Mouse (Mus musculus): Measurements from ENCODE around the gene Nid1. TPM values are rescaled to one million over a fixed set of nuclear protein-coding genes. Genes with fewer than 3 reads are reported as not detected.

Nid1 gene
- polyA plus RNA-seq, 2 experiments, result 16.9 to 18.3 TPM

DNA sequence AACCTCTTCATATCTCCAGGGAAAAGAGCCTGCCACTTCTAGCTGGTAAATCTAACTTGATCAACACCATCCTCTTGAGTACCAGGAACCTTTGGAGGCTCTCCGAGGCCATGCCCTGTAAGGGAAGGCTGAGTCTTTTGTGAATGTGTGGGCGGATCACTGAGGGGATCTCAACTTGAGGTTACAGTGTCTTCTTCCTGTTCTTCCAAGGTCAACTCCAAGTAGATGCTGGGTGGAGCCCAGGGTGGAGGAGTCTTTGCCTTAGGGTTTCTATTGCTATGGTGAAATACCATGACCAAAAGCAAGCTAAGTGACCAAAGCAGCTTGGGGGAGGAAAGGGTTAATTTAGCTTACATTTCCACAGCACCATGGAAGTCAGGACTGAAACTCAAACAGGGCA, 39.7 kb downstream of the Nid1 start:
- WGBS (ENCODE audit: insufficient replicate concordance), result 71% methylated on average over 2 of the region's 2 CpGs
- H3K9me3 ChIP-seq (ENCODE audit: control insufficient read depth, low read length), result no peaks in the 10 kb centered on the region
- no peak overlapping the region for H3K4me2 ChIP-seq (ENCODE audit: low read depth)
- no peak overlapping the region for H3K4me3 ChIP-seq (ENCODE audit: insufficient read depth in 1 of 2, low read depth in 2 of 2, low read length in 2 of 2)
- no peak for TF ChIP-seq CTCF (IDR thresholded peaks at IDR 0.05; ENCODE audit: low read depth)
- TF ChIP-seq EP300 (IDR thresholded peaks at IDR 0.05; ENCODE audit: low read depth), result no peak
- no peaks in the 10 kb centered on the region for H3K4me1 ChIP-seq (replicated peaks; ENCODE audit: control insufficient read depth in 2 of 2, insufficient read depth in 2 of 2, low read length in 1 of 2)
- H3K27me3 ChIP-seq (ENCODE audit: control insufficient read depth, insufficient read depth, low read length), result no peaks in the 10 kb centered on the region
- DNase-seq (ENCODE audit: low read depth in 3 of 3, low spot score in 3 of 3) (no peak), ATAC-seq (ENCODE audit: insufficient read depth) (no peak)
- H3K36me3 ChIP-seq (replicated peaks; ENCODE audit: control insufficient read depth, insufficient read depth, low read depth), result no peaks in the 10 kb centered on the region
- no peak overlapping the region for H3K9ac ChIP-seq (replicated peaks)
- no peak overlapping the region for H3K27ac ChIP-seq

- Histone ChIP-seq H3K36me3 (replicated peaks; ENCODE audit: control insufficient read depth, insufficient read depth, low read depth) (no peaks in the 10 kb centered on the region), H3K4me2 (ENCODE audit: low read depth) (no peak overlapping the region), H3K27me3 (ENCODE audit: control insufficient read depth, insufficient read depth, low read length) (no peaks in the 10 kb centered on the region), H3K4me3 (ENCODE audit: insufficient read depth in 1 of 2, low read depth in 2 of 2, low read length in 2 of 2) (no peak overlapping the region), H3K27ac (no peak overlapping the region), H3K4me1 (replicated peaks; ENCODE audit: control insufficient read depth in 2 of 2, insufficient read depth in 2 of 2, low read length in 1 of 2) (no peaks in the 10 kb centered on the region), H3K9ac (replicated peaks) (no peak overlapping the region), H3K9me3 (ENCODE audit: control insufficient read depth, low read length) (no peaks in the 10 kb centered on the region)
- ATAC-seq (ENCODE audit: insufficient read depth) (no peak), DNase-seq (ENCODE audit: low read depth in 3 of 3, low spot score in 3 of 3) (no peak)
- TF ChIP-seq CTCF (IDR thresholded peaks at IDR 0.05; ENCODE audit: low read depth) (no peak), EP300 (IDR thresholded peaks at IDR 0.05; ENCODE audit: low read depth) (no peak)
- 8% methylated on average over 2 of the region's 2 CpGs for WGBS (ENCODE audit: insufficient replicate concordance)
These were observed 42.6 kb downstream of the Nid1 start for GRCm38 (mm10) chr13:13479986-13480385.

- TF ChIP-seq EP300 (IDR thresholded peaks at IDR 0.05; ENCODE audit: low read depth) (no peak), CTCF (IDR thresholded peaks at IDR 0.05; ENCODE audit: low read depth) (no peak)
- no peak for DNase-seq (ENCODE audit: low read depth in 3 of 3, low spot score in 3 of 3)
- Histone ChIP-seq H3K36me3 (replicated peaks; ENCODE audit: control insufficient read depth, insufficient read depth, low read depth) (no peaks in the 10 kb centered on the region), H3K27me3 (ENCODE audit: control insufficient read depth, insufficient read depth, low read length) (no peaks in the 10 kb centered on the region), H3K27ac (no peak overlapping the region), H3K4me2 (ENCODE audit: low read depth) (no peak overlapping the region), H3K4me1 (replicated peaks; ENCODE audit: control insufficient read depth in 2 of 2, insufficient read depth in 2 of 2, low read length in 1 of 2) (no peaks in the 10 kb centered on the region), H3K4me3 (ENCODE audit: insufficient read depth in 1 of 2, low read depth in 2 of 2, low read length in 2 of 2) (no peak overlapping the region), H3K9ac (replicated peaks) (no peak overlapping the region), H3K9me3 (ENCODE audit: control insufficient read depth, low read length) (no peaks in the 10 kb centered on the region)
- ATAC-seq (ENCODE audit: insufficient read depth), result no peak
- 69% methylated on average over 5 of the region's 5 CpGs for WGBS (ENCODE audit: insufficient replicate concordance)
These were observed 43.7 kb downstream of the Nid1 start for GRCm38 (mm10) chr13:13481033-13481432.

- no peak overlapping the region for H3K4me3 ChIP-seq (ENCODE audit: insufficient read depth in 1 of 2, low read depth in 2 of 2, low read length in 2 of 2)
- ATAC-seq (ENCODE audit: insufficient read depth), result no peak
- DNase-seq (ENCODE audit: low read depth in 3 of 3, low spot score in 3 of 3), result no peak
- H3K9me3 ChIP-seq (ENCODE audit: control insufficient read depth, low read length), result no peaks in the 10 kb centered on the region
- 72% methylated on average over 16 of the region's 16 CpGs for WGBS (ENCODE audit: insufficient replicate concordance)
- no peaks in the 10 kb centered on the region for H3K27me3 ChIP-seq (ENCODE audit: control insufficient read depth, insufficient read depth, low read length)
- no peak overlapping the region for H3K4me2 ChIP-seq (ENCODE audit: low read depth)
- H3K27ac ChIP-seq, result no peak overlapping the region
- H3K4me1 ChIP-seq (replicated peaks; ENCODE audit: control insufficient read depth in 2 of 2, insufficient read depth in 2 of 2, low read length in 1 of 2), result no peaks in the 10 kb centered on the region
- TF ChIP-seq EP300 (IDR thresholded peaks at IDR 0.05; ENCODE audit: low read depth) (no peak), CTCF (IDR thresholded peaks at IDR 0.05; ENCODE audit: low read depth) (no peak)
- H3K36me3 ChIP-seq (replicated peaks; ENCODE audit: control insufficient read depth, insufficient read depth, low read depth), result no peaks in the 10 kb centered on the region
- no peak overlapping the region for H3K9ac ChIP-seq (replicated peaks)
These were observed 44.7 kb downstream of the Nid1 start for GRCm38 (mm10) chr13:13481875-13482674.

DNA sequence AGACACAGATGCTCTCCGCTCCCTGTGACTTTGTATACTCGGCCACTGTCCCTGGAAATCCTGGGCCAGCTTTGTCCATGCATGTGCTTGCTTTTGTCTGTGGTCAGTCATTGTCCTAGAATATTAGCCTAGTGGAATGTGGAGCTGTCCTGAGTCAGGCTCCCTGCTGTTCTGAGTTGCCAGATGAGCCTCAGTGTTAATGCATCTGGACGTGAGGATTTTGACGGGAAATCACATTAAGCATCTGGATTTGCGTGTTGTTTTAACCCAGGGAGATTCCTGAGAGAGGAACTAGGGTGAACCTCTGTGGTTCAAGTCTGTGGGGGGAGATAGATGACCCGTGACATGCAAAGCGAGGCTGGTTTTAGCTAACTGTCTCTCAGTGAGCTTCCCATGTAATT, 47.0 kb downstream of the Nid1 start:
- Histone ChIP-seq H3K9me3 (ENCODE audit: control insufficient read depth, low read length) (no peaks in the 10 kb centered on the region), H3K9ac (replicated peaks) (no peak overlapping the region), H3K4me2 (ENCODE audit: low read depth) (no peak overlapping the region), H3K27ac (no peak overlapping the region), H3K36me3 (replicated peaks; ENCODE audit: control insufficient read depth, insufficient read depth, low read depth) (no peaks in the 10 kb centered on the region), H3K27me3 (ENCODE audit: control insufficient read depth, insufficient read depth, low read length) (no peaks in the 10 kb centered on the region), H3K4me1 (replicated peaks; ENCODE audit: control insufficient read depth in 2 of 2, insufficient read depth in 2 of 2, low read length in 1 of 2) (no peaks in the 10 kb centered on the region), H3K4me3 (ENCODE audit: insufficient read depth in 1 of 2, low read depth in 2 of 2, low read length in 2 of 2) (no peak overlapping the region)
- WGBS (ENCODE audit: insufficient replicate concordance), result 45% methylated on average over 7 of the region's 7 CpGs
- DNase-seq (ENCODE audit: low read depth in 3 of 3, low spot score in 3 of 3), result no peak
- no peak for ATAC-seq (ENCODE audit: insufficient read depth)
- no peak for TF ChIP-seq EP300 (IDR thresholded peaks at IDR 0.05; ENCODE audit: low read depth)
- TF ChIP-seq CTCF (IDR thresholded peaks at IDR 0.05; ENCODE audit: low read depth), result no peak

Measured in liver, embryonic 14.5 days (tissue).